Mouse (Mus musculus) neutrophil, adult 5-6 weeks (primary cell): Measurements from ENCODE around the gene Prkn. TPM values are rescaled to one million over a fixed set of nuclear protein-coding genes. Genes with fewer than 3 reads are reported as not detected.

Experiments used
- ATAC-seq: fragments of 151-379, 151-347 bp; 2 replicates; pipeline ENCODE4 v1.8.0; 2017; ENCODE audit warnings: mild to moderate bottlenecking, moderate TSS enrichment; ENCODE audit not compliant: insufficient number of reproducible peaks, poor library complexity, low FRiP score, severe bottlenecking; ENCODE audit errors: extremely low read depth
- total RNA-seq: library from RNA; stranded (forward); fragments of 200-1000 nt; gene quantifications from 2 replicates; pipeline ENCODE4 v1.2.3, GENCODE M21; 2017

Gene Prkn
- total RNA-seq, result 0.12 TPM in 1 of 2 replicates, not detected in the other

GRCm38 (mm10) chr17:10840148-10840707, at the start of gene Prkn, which contains the start of gene Pacrg:
Prkn (plus strand) TSS chr17:10840384.
Pacrg (minus strand) TSS chr17:10840311.
- ATAC-seq, result peak; percentile 98

GRCm38 (mm10) chr17:10791661-10792060, 48.5 kb upstream of the Prkn start:
- ATAC-seq, result no peak

- ATAC-seq, result no peak
Observed at GRCm38 (mm10) chr17:10806692-10807091, 33.5 kb upstream of the Prkn start.

- ATAC-seq, result no peak
Observed at GRCm38 (mm10) chr17:10807261-10807998, 32.8 kb upstream of the Prkn start.

GRCm38 (mm10) chr17:10808571-10808970, 31.6 kb upstream of the Prkn start:
- no peak for ATAC-seq

- no peak for ATAC-seq
Observed at GRCm38 (mm10) chr17:10818971-10819370, 21.2 kb upstream of the Prkn start.

GRCm38 (mm10) chr17:10840731-10841201, 582 bp downstream of the Prkn start:
- ATAC-seq, result peak; percentile 43

- ATAC-seq, result no peak
Observed at GRCm38 (mm10) chr17:10854207-10854606, 14.0 kb downstream of the Prkn start.

- no peak for ATAC-seq
Observed at GRCm38 (mm10) chr17:10874208-10875187, 34.3 kb downstream of the Prkn start.

GRCm38 (mm10) chr17:10878986-10879385, 38.8 kb downstream of the Prkn start:
- ATAC-seq, result no peak

GRCm38 (mm10) chr17:10882260-10882659, 42.1 kb downstream of the Prkn start:
- ATAC-seq, result no peak

- no peak for ATAC-seq
Observed at GRCm38 (mm10) chr17:10887924-10888323, 47.7 kb downstream of the Prkn start.

- ATAC-seq, result no peak
Observed at GRCm38 (mm10) chr17:10901686-10902228, 61.6 kb downstream of the Prkn start.

GRCm38 (mm10) chr17:10936698-10937097, 96.5 kb downstream of the Prkn start:
- ATAC-seq, result no peak

- no peak for ATAC-seq
Observed at GRCm38 (mm10) chr17:10937844-10938243, 97.7 kb downstream of the Prkn start.

GRCm38 (mm10) chr17:10938755-10939154, 98.6 kb downstream of the Prkn start:
- no peak for ATAC-seq

GRCm38 (mm10) chr17:10946552-10946951, 106.4 kb downstream of the Prkn start:
- no peak for ATAC-seq

GRCm38 (mm10) chr17:10947614-10948013, 107.4 kb downstream of the Prkn start:
- ATAC-seq, result no peak
